Mouse (Mus musculus) ES-Bruce4 (cell line): ENCODE data around the gene Shroom3. TPM values are rescaled to one million over a fixed set of nuclear protein-coding genes. Genes with fewer than 3 reads are reported as not detected.

ENCODE experiments used
- H3K27ac ChIP-seq: 2 replicates; pipeline ENCODE4 v1.5.1; 2012; ENCODE audit warnings: low read length, inconsistent platforms; ENCODE audit not compliant: insufficient read depth
- H3K27me3 ChIP-seq: 2 replicates; pipeline ENCODE4 v1.6.1; 2012; ENCODE audit warnings: mild to moderate bottlenecking, low read length, inconsistent platforms; ENCODE audit not compliant: control insufficient read depth, poor library complexity, insufficient read depth, severe bottlenecking
- H3K36me3 ChIP-seq: 2 replicates; pipeline ENCODE4 v1.6.1; 2012; ENCODE audit warnings: inconsistent platforms, mild to moderate bottlenecking, low read length, moderate library complexity; ENCODE audit not compliant: control insufficient read depth, poor library complexity, insufficient read depth, severe bottlenecking
- H3K4me1 ChIP-seq: one replicate; pipeline ENCODE4 v1.8.1; 2011; ENCODE audit warnings: low read length; ENCODE audit not compliant: control insufficient read depth, insufficient read depth
- H3K4me3 ChIP-seq: 2 replicates; pipeline ENCODE4 v1.5.1; 2011; ENCODE audit warnings: low read depth, mild to moderate bottlenecking, low read length
- H3K9ac ChIP-seq: 2 replicates; pipeline ENCODE4 v1.6.1; 2012; ENCODE audit warnings: low read depth, mild to moderate bottlenecking, inconsistent platforms; ENCODE audit not compliant: poor library complexity, severe bottlenecking
- H3K9me3 ChIP-seq: replicated peaks from 2 replicates; pipeline ENCODE4 v1.6.1; 2012; ENCODE audit warnings: mild to moderate bottlenecking, low read length, inconsistent platforms; ENCODE audit not compliant: control insufficient read depth, poor library complexity, insufficient read depth, severe bottlenecking
- CTCF ChIP-seq: IDR thresholded peaks from one replicate; pipeline ENCODE4 v1.8.1; 2011; ENCODE audit warnings: low read depth, low read length
- EP300 ChIP-seq: IDR thresholded peaks from 2 replicates; pipeline ENCODE4 v1.6.1; 2011; ENCODE audit warnings: low read depth, low read length; ENCODE audit not compliant: insufficient read depth
- POLR2A ChIP-seq: IDR thresholded peaks from one replicate; pipeline ENCODE4 v1.8.1; 2011; ENCODE audit warnings: low read length; ENCODE audit not compliant: insufficient read depth
- polyA plus RNA-seq: library from polyadenylated mRNA; stranded (reverse); fragments of >200 nt; gene quantifications from 2 replicates; pipeline ENCODE4 v1.2.4, GENCODE M21; 2011; ENCODE audit warnings: low read depth; ENCODE audit not compliant: missing spikeins, insufficient read depth, insufficient read length

The Shroom3 gene
- polyA plus RNA-seq, 1 experiment = 49.1 TPM

DNA sequence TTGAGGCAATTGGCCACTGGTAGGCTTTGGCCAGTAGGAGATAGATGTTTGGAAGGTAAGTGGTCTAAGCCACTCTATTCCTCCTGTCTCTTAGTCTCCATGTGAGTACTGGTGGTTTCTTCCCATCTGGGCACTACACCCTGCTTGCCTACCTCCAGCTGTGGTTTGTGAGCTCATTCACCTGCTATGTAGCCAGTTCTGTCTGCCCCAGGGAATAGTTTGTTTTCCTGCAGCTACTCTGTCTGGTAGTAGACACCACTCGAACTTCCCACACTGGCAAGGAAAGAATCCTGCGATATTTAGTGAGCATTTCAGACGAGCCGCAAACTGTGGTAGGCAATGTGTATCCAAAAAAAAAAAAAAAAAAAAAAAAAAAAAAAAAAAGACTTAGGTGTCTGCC, 68.3 kb downstream of the Shroom3 start:
- TF ChIP-seq EP300 (no peak), POLR2A (no peak), CTCF (no peak)
- Histone ChIP-seq H3K4me3 (no peak overlapping the region), H3K27ac (no peak overlapping the region), H3K27me3 (no peaks in the 10 kb centered on the region), H3K9me3 (peaks cover 10% of the 10 kb centered on the region), H3K9ac (no peak overlapping the region), H3K4me1 (peaks cover 2% of the 10 kb centered on the region), H3K36me3 (no peaks in the 10 kb centered on the region)

DNA sequence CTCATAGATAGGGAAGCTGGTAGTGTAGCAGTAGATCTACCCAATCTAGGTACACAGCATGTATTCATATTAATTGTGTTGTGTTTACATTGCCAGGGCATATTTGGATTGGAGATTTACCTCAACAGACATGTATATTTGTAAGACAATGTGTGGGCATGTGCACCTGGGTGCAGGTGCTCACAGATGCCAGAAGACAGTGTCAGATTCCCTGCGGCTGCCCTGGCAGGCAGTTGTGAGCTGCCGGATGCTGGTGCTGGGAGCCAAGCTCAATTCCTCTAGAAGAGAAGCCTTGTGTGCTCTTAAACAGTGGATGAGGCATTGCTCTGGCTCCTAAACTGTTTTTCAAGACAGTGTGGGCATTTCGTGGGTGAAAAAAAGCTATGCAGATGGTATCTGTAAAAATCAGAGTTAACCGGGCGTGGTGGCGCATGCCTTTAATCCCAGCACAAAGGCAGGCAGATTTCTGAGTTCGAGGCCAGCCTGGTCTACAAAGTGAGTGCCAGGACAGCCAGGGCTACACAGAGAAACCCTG, 72.1 kb downstream of the Shroom3 start:
- H3K36me3 ChIP-seq = no peaks in the 10 kb centered on the region
- no peak for TF ChIP-seq CTCF
- no peak for TF ChIP-seq POLR2A
- TF ChIP-seq EP300 = peak; percentile 90
- no peaks in the 10 kb centered on the region for H3K27me3 ChIP-seq
- peak overlapping the region; percentile 43 for H3K4me3 ChIP-seq
- H3K4me1 ChIP-seq = peaks cover 2% of the 10 kb centered on the region
- peak overlapping the region; percentile 3; the same call in 1 of the 2 replicates for H3K9ac ChIP-seq
- H3K9me3 ChIP-seq = peaks cover 10% of the 10 kb centered on the region
- peak overlapping the region; percentile 89 for H3K27ac ChIP-seq

DNA sequence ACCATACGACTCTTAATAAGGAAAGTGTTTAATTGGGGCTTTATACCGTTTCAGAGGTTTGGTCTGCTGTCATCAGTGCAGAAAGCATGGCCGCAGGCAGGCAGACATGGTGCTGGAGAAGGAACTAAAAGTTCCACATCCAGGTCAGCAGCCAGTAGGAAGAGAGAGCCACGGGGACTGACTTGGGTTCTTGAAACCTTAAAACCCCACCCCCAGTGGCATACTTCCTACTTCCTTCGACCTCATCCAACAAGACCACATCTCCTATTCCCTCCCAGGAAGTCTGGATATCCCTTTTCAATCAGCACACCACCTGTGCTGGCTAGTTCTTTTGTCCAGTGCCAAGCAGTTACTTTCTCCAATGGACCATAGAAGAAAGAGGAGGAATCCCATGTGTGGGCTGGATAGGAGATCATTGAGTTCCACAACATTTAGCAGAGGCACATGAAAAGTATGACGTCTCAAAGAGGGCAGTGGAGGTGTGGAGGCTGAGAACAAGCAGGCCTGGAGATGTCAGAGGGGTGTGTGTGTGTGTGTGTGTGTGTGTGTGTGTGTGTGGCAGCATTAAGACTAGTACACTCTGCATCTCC, 76.0 kb downstream of the Shroom3 start:
- no peak overlapping the region for H3K27ac ChIP-seq

DNA sequence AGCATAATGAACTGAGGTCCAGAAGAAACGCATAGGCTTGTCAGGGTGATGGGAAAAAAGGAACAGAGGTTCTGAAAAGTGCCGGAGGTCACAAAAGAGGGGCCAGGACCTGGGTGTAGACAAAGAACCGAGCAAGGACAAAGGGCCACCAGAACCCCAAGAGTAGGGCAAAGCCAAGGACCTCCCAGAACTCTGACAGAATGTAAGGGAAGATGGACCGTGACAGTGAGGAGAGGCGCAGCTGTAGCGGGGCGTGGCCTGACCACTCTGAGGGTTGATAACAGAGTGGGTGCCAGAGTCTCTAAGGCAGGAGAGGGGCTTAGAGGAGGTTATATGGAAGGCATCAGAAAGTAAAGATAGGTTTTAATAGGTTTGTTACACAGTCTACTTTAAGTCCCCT, 77.3 kb downstream of the Shroom3 start:
- Histone ChIP-seq H3K9me3 (no peaks in the 10 kb centered on the region), H3K4me1 (no peaks in the 10 kb centered on the region), H3K27me3 (no peaks in the 10 kb centered on the region), H3K4me3 (no peak overlapping the region), H3K36me3 (no peaks in the 10 kb centered on the region), H3K27ac (no peak overlapping the region), H3K9ac (no peak overlapping the region)
- TF ChIP-seq CTCF (no peak), POLR2A (no peak), EP300 (no peak)

More for the DNA sequence above, 76.0 kb downstream of the Shroom3 start:
- Histone ChIP-seq H3K36me3 (no peaks in the 10 kb centered on the region), H3K9ac (no peak overlapping the region), H3K4me1 (peaks cover 2% of the 10 kb centered on the region), H3K4me3 (no peak overlapping the region), H3K27me3 (no peaks in the 10 kb centered on the region), H3K9me3 (no peaks in the 10 kb centered on the region)
- TF ChIP-seq POLR2A (no peak), EP300 (no peak), CTCF (no peak)

DNA sequence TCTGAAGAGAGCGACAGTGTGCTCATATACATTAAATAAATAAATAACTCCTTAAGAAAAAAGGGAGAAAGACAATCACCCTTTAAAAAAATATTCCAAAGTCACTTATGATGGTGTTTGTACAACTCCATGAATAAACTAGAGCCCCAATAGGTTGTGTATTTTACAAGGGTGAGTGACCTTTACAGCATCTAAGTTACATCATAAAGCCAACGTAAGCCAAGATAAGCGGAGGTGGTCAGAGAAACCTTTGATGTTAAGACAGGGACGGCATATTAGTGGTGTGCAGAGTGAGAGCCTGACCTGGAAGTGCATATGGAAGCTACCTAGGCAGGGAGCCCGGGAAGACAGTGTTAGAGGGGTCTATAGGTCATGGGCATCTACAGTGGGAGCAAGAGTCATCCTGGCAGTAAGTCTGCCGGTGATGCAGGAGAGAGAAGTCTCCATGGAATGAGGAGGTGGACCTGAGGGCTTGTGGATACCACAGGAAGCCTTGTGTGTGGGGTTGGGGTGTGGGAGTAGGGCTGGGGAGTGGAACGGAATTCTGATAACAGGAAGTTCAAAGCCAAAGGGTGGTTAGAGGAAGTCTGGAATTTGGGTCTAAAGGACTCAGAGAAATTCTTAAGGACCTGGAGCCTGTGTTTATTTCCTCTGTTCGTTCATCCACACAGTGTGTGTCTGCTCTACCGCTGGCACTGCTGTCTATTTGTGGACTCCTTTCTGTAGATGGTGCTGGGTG, 78.5 kb downstream of the Shroom3 start:
- Histone ChIP-seq H3K9ac (no peak overlapping the region), H3K4me3 (no peak overlapping the region), H3K4me1 (no peaks in the 10 kb centered on the region), H3K36me3 (no peaks in the 10 kb centered on the region), H3K27ac (no peak overlapping the region), H3K27me3 (no peaks in the 10 kb centered on the region), H3K9me3 (no peaks in the 10 kb centered on the region)
- TF ChIP-seq POLR2A (no peak), CTCF (no peak), EP300 (no peak)

DNA sequence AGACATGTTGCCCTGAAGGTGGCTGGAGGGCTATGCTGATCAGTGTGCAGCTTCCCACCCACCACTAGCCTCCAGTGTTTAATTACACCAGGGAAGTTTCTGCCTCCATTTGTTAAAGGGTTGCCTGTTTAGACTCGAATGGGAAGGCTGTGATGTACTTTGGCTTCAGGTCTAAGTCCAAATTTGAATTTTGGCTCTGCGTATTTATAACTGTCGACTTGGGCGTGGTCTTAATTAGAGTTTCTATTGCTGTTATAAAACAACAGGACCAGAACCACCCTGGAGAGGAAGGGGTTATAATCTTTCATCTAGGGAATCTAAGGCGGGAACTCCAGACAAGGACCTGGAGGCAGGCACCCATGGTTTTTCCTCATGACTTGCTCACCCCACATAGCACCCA, 79.2 kb downstream of the Shroom3 start:
- no peak overlapping the region for H3K27ac ChIP-seq
- TF ChIP-seq EP300 = no peak
- TF ChIP-seq CTCF = no peak
- TF ChIP-seq POLR2A = no peak
- no peaks in the 10 kb centered on the region for H3K9me3 ChIP-seq
- H3K9ac ChIP-seq = no peak overlapping the region
- H3K27me3 ChIP-seq = no peaks in the 10 kb centered on the region
- no peaks in the 10 kb centered on the region for H3K4me1 ChIP-seq
- H3K4me3 ChIP-seq = no peak overlapping the region
- no peaks in the 10 kb centered on the region for H3K36me3 ChIP-seq
